Mouse (Mus musculus): ENCODE data around the gene Epn3. TPM values are rescaled to one million over a fixed set of nuclear protein-coding genes. Genes with fewer than 3 reads are reported as not detected.

The Epn3 gene
- total and polyA plus RNA-seq, 3 experiments, result 0.04 to 0.19 TPM; not detected in 1

DNA sequence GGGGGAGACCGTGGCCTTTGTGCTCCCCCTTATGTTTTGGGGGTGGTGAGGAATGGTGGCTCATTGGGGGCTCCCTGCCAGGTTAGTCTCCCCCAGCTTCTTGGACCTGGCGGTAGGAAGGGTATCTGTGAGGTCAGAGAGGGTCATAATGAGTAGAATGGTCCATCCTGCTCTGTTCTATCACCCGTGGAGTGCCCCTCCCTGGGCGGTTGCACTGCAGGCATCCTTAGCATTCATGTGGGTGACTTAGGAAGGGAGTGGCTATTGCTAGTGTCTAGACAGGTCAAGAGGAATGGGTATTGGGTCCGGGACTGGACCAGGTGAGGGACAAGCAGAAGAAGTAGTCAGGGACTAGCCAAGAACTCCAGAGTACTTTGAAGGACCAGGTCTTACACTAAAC, 14.6 kb downstream of the Epn3 start:
- Histone ChIP-seq H3K4me2 (ENCODE audit: insufficient read depth, low read depth, poor library complexity, severe bottlenecking) (no peak overlapping the region), H3K36me3 (replicated peaks in 1 of 2; ENCODE audit: control insufficient read depth in 1 of 2, insufficient read depth in 1 of 2, low read length in 1 of 2) (no peaks in the 10 kb centered on the region), H3K79me2 (replicated peaks; ENCODE audit: control insufficient read depth, extremely low read depth, insufficient read depth, poor library complexity, severe bottlenecking) (no peaks in the 10 kb centered on the region), H3K27ac (ENCODE audit: insufficient read depth, low read depth) (no peak overlapping the region), H3K9ac (ENCODE audit: insufficient read depth, low read depth) (no peak overlapping the region), H3K4me3 (replicated peaks in 1 of 3; ENCODE audit: low read depth in 2 of 3, low read length in 2 of 3, poor library complexity in 1 of 3) (no peak overlapping the region), H3K9me3 (replicated peaks; ENCODE audit: low read length) (no peaks in the 10 kb centered on the region), H3K4me1 (ENCODE audit: control insufficient read depth in 1 of 2, insufficient read depth in 2 of 2) (peaks cover 0 to 4% of the 10 kb centered on the region in 2 experiments; a peak in 1 of 4 replicates), H3K27me3 (replicated peaks) (peaks cover 90% of the 10 kb centered on the region)
- DNase-seq (ENCODE audit: extremely low read depth), result no peak
- dilution Hi-C loops (cut with MboI; ENCODE audit: extremely low pct_ligation_motif_present, extremely low pct_unique_long_range_greater_than_20kb, low sequenced_read_pairs), result no loop called here
- TF ChIP-seq KAT2A (IDR thresholded peaks at IDR 0.05; ENCODE audit: insufficient replicate concordance, low read length), result no peak
- TF ChIP-seq USF1 (IDR thresholded peaks at IDR 0.05; ENCODE audit: low read depth, low read length), result no peak
- no peak for TF ChIP-seq TBP (conservative IDR thresholded peaks at IDR 0.05; ENCODE audit: low read depth, low read length)
- no peak for TF ChIP-seq CHD2 (IDR thresholded peaks at IDR 0.05; ENCODE audit: low read length)
- TF ChIP-seq POLR2AphosphoS2 (IDR thresholded peaks at IDR 0.05; ENCODE audit: low read depth, low read length), result no peak
- TF ChIP-seq MAFK (IDR thresholded peaks at IDR 0.05; ENCODE audit: insufficient replicate concordance, low read length), result no peak
- TF ChIP-seq ZKSCAN1 (IDR thresholded peaks at IDR 0.05; ENCODE audit: borderline replicate concordance, low read depth, low read length), result no peak
- no peak for TF ChIP-seq ZNF384 (IDR thresholded peaks at IDR 0.05; ENCODE audit: low read depth, low read length)
- no peak for TF ChIP-seq ZMIZ1 (IDR thresholded peaks at IDR 0.05; ENCODE audit: low read depth, low read length)
- in situ Hi-C loops (cut with MboI; ENCODE audit: low pct_ligation_motif_present, low pct_unique_long_range_greater_than_20kb, low sequenced_read_pairs), result loop anchor here (10.0 kb wide), 1 partner anchor 350 kb away; no protein-coding TSS in a partner anchor

DNA sequence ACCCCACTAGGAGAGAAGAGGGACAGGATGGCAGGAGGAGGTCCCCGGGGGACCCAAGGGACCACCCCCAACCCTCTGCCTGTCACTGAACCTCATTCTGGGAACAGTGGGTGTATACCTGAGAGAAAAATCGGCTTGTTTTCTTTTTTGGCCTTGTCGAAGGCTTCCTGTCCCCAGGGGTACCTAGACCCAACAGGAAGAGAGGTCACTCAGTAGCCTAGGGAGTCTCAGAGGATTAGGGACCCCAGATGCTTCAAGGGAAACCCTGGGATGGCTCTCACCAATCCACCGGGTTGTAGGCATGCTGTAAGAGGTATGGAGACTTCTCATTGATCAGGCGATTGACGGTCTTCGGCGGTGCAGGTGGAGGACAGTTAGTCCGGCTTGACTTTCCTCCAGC, 15.1 kb downstream of the Epn3 start:
- in situ Hi-C loops (cut with MboI; ENCODE audit: low pct_ligation_motif_present, low pct_unique_long_range_greater_than_20kb, low sequenced_read_pairs), result loop anchor here (5.0 to 10.0 kb wide), 3 partner anchors 62 to 350 kb away; no protein-coding TSS in a partner anchor
- no peak for DNase-seq (ENCODE audit: extremely low read depth)
- Histone ChIP-seq H3K27ac (ENCODE audit: insufficient read depth, low read depth) (no peak overlapping the region), H3K4me2 (ENCODE audit: insufficient read depth, low read depth, poor library complexity, severe bottlenecking) (no peak overlapping the region), H3K4me1 (ENCODE audit: control insufficient read depth in 1 of 2, insufficient read depth in 2 of 2) (peaks cover 0 to 4% of the 10 kb centered on the region in 2 experiments; a peak in 1 of 4 replicates), H3K4me3 (replicated peaks in 1 of 3; ENCODE audit: low read depth in 2 of 3, low read length in 2 of 3, poor library complexity in 1 of 3) (no peak overlapping the region), H3K9me3 (replicated peaks; ENCODE audit: low read length) (no peaks in the 10 kb centered on the region), H3K27me3 (replicated peaks) (peaks cover 88% of the 10 kb centered on the region), H3K36me3 (replicated peaks in 1 of 2; ENCODE audit: control insufficient read depth in 1 of 2, insufficient read depth in 1 of 2, low read length in 1 of 2) (no peaks in the 10 kb centered on the region), H3K79me2 (replicated peaks; ENCODE audit: control insufficient read depth, extremely low read depth, insufficient read depth, poor library complexity, severe bottlenecking) (no peaks in the 10 kb centered on the region), H3K9ac (ENCODE audit: insufficient read depth, low read depth) (no peak overlapping the region)
- dilution Hi-C loops (cut with MboI; ENCODE audit: extremely low pct_ligation_motif_present, extremely low pct_unique_long_range_greater_than_20kb, low sequenced_read_pairs), result no loop called here
- TF ChIP-seq ZC3H11A (IDR thresholded peaks at IDR 0.05; ENCODE audit: low read depth, low read length) (no peak), GABPA (IDR thresholded peaks at IDR 0.05; ENCODE audit: insufficient replicate concordance, low read depth, low read length) (no peak), NELFE (IDR thresholded peaks at IDR 0.05; ENCODE audit: low read depth, low read length) (no peak), ZNF384 (IDR thresholded peaks at IDR 0.05; ENCODE audit: low read depth, low read length) (no peak), MXI1 (IDR thresholded peaks at IDR 0.05; ENCODE audit: low read depth, low read length) (no peak), USF2 (conservative IDR thresholded peaks at IDR 0.05; ENCODE audit: low read depth, low read length) (no peak), HCFC1 (IDR thresholded peaks at IDR 0.05; ENCODE audit: low read depth, low read length) (no peak), ETS1 (conservative IDR thresholded peaks at IDR 0.05; ENCODE audit: low read depth, low read length) (no peak), SIN3A (IDR thresholded peaks at IDR 0.05; ENCODE audit: low read length) (no peak), CTCF (conservative IDR thresholded peaks at IDR 0.05 in 1 of 2, IDR thresholded peaks at IDR 0.05 in 1 of 2; ENCODE audit: low read depth in 2 of 2, low read length in 2 of 2) (no peak), MAFK (IDR thresholded peaks at IDR 0.05; ENCODE audit: insufficient replicate concordance, low read length) (no peak), MEF2A (IDR thresholded peaks at IDR 0.05; ENCODE audit: borderline replicate concordance, low read depth, low read length) (no peak), EP300 (IDR thresholded peaks at IDR 0.05; ENCODE audit: low read length) (no peak), UBTF (IDR thresholded peaks at IDR 0.05; ENCODE audit: low read depth, low read length) (no peak), CHD2 (IDR thresholded peaks at IDR 0.05; ENCODE audit: low read length) (no peak), IRF4 (IDR thresholded peaks at IDR 0.05; ENCODE audit: low read depth, low read length) (no peak), USF1 (IDR thresholded peaks at IDR 0.05; ENCODE audit: low read depth, low read length) (no peak), MAX (IDR thresholded peaks at IDR 0.05; ENCODE audit: low read length) (no peak)

Data from CH12.LX (cell line).